Mouse (Mus musculus): Measurements from ENCODE around the gene Fam43a.

- TF ChIP-seq CTCF (IDR thresholded peaks at IDR 0.05; ENCODE audit: low read depth), result no peak
- TF ChIP-seq EP300 (optimal IDR thresholded peaks at IDR 0.05), result no peak
Observed at GRCm38 (mm10) chr16:30623645-30624044, 24.1 kb downstream of the Fam43a start.

Measured in stomach, postnatal 0 days (tissue).